Mouse (Mus musculus) small intestine, adult 2 months (tissue): ENCODE results near the gene Fam160a1. TPM values are rescaled to one million over a fixed set of nuclear protein-coding genes. Genes with fewer than 3 reads are reported as not detected.

Experiments used
- H3K27ac ChIP-seq: fragments of 200-500 bp; 2 replicates; pipeline ENCODE4 v1.5.1; 2012; ENCODE audit warnings: low read depth, low read length, control low read depth, inconsistent platforms; ENCODE audit not compliant: insufficient read depth
- H3K27me3 ChIP-seq: fragments of 200-500 bp; 2 replicates; pipeline ENCODE4 v1.6.1; 2012; ENCODE audit warnings: mild to moderate bottlenecking, moderate library complexity, low read length, inconsistent platforms; ENCODE audit not compliant: control insufficient read depth, insufficient read depth
- H3K36me3 ChIP-seq: fragments of 200-500 bp; 2 replicates; pipeline ENCODE4 v1.6.1; 2012; ENCODE audit warnings: mild to moderate bottlenecking, low read length, control low read depth, inconsistent platforms; ENCODE audit not compliant: control insufficient read depth, insufficient read depth
- H3K4me1 ChIP-seq: fragments of 200-500 bp; 2 replicates; pipeline ENCODE4 v1.6.1; 2012; ENCODE audit warnings: low read length, inconsistent platforms, mixed read lengths; ENCODE audit not compliant: control insufficient read depth, insufficient read depth, insufficient read length
- H3K4me3 ChIP-seq: fragments of 200-500 bp; 2 replicates; pipeline ENCODE4 v1.5.1; 2012; ENCODE audit warnings: low read depth, mild to moderate bottlenecking, control low read depth, inconsistent platforms, low read length, moderate library complexity
- CTCF ChIP-seq: fragments of 200-500 bp; IDR thresholded peaks from 2 replicates; pipeline ENCODE4 v1.5.1; 2012; ENCODE audit warnings: low read depth, mild to moderate bottlenecking, control low read depth, inconsistent platforms, low read length, moderate library complexity, mixed read lengths; ENCODE audit not compliant: insufficient replicate concordance, insufficient read length; ENCODE audit errors: extremely low read depth
- POLR2A ChIP-seq: fragments of 200-500 bp; IDR thresholded peaks from 2 replicates; pipeline ENCODE4 v1.6.1; 2012; ENCODE audit warnings: low read depth, mild to moderate bottlenecking, control low read depth, inconsistent platforms, low read length, moderate library complexity
- WGBS: fragments of 180-500 bp; shearing (Covaris S2); methylation state at CpG from one replicate; pipeline ENCODE4 v1.1.7; 2018; 5-methylcytosine and 5-hydroxymethylcytosine counted together
- polyA plus RNA-seq: library from polyadenylated mRNA; depleted of rRNA; stranded (reverse); fragments of >200 nt; gene quantifications from 2 replicates; pipeline ENCODE4 v1.2.3, GENCODE M21; 2012

Gene Fam160a1
- polyA plus RNA-seq, 1 experiment: 12.6 TPM

- TF ChIP-seq CTCF (no peak), POLR2A (no peak)
- 75% methylated on average over 5 of the region's 5 CpGs for WGBS
- H3K36me3 ChIP-seq: no peaks in the 10 kb centered on the region
- H3K4me1 ChIP-seq: no peaks in the 10 kb centered on the region
- H3K27ac ChIP-seq: no peak overlapping the region
- no peak overlapping the region for H3K4me3 ChIP-seq
- H3K27me3 ChIP-seq: no peaks in the 10 kb centered on the region
Measured at GRCm38 (mm10) chr3:85855947-85856346, 38.9 kb upstream of the Fam160a1 start.

GRCm38 (mm10) chr3:85855043-85855442, 38.0 kb upstream of the Fam160a1 start:
- Histone ChIP-seq H3K27me3 (no peaks in the 10 kb centered on the region), H3K4me1 (no peaks in the 10 kb centered on the region), H3K36me3 (no peaks in the 10 kb centered on the region), H3K27ac (no peak overlapping the region), H3K4me3 (no peak overlapping the region)
- no peak for TF ChIP-seq POLR2A
- TF ChIP-seq CTCF: no peak
- 94% methylated on average over 3 of the region's 3 CpGs for WGBS

GRCm38 (mm10) chr3:85854143-85854542, 37.1 kb upstream of the Fam160a1 start:
- Histone ChIP-seq H3K27ac (no peak overlapping the region), H3K4me3 (no peak overlapping the region), H3K4me1 (no peaks in the 10 kb centered on the region), H3K36me3 (no peaks in the 10 kb centered on the region), H3K27me3 (no peaks in the 10 kb centered on the region)
- 89% methylated on average over 6 of the region's 6 CpGs for WGBS
- TF ChIP-seq POLR2A (no peak), CTCF (no peak)

- Histone ChIP-seq H3K27me3 (no peaks in the 10 kb centered on the region), H3K27ac (no peak overlapping the region), H3K4me1 (no peaks in the 10 kb centered on the region), H3K4me3 (no peak overlapping the region), H3K36me3 (no peaks in the 10 kb centered on the region)
- TF ChIP-seq CTCF (no peak), POLR2A (no peak)
- 87% methylated on average over 4 of the region's 4 CpGs for WGBS
Measured at GRCm38 (mm10) chr3:85853715-85854114, 36.6 kb upstream of the Fam160a1 start.

- Histone ChIP-seq H3K27me3 (no peaks in the 10 kb centered on the region), H3K4me3 (no peak overlapping the region), H3K4me1 (no peaks in the 10 kb centered on the region), H3K27ac (no peak overlapping the region), H3K36me3 (no peaks in the 10 kb centered on the region)
- whole genome bisulfite sequencing: 94% methylated on average over 1 of the region's 1 CpGs
- TF ChIP-seq POLR2A (no peak), CTCF (no peak)
Measured at GRCm38 (mm10) chr3:85850079-85850478, 33.0 kb upstream of the Fam160a1 start.

GRCm38 (mm10) chr3:85846316-85846715, 29.2 kb upstream of the Fam160a1 start:
- Histone ChIP-seq H3K4me1 (no peaks in the 10 kb centered on the region), H3K36me3 (no peaks in the 10 kb centered on the region), H3K27me3 (no peaks in the 10 kb centered on the region), H3K27ac (no peak overlapping the region), H3K4me3 (no peak overlapping the region)
- WGBS: 88% methylated on average over 1 of the region's 1 CpGs
- TF ChIP-seq CTCF (no peak), POLR2A (no peak)

GRCm38 (mm10) chr3:85845341-85845740, 28.2 kb upstream of the Fam160a1 start:
- no peak overlapping the region for H3K4me3 ChIP-seq
- H3K4me1 ChIP-seq: no peaks in the 10 kb centered on the region
- no peaks in the 10 kb centered on the region for H3K36me3 ChIP-seq
- WGBS: 79% methylated on average over 6 of the region's 6 CpGs
- TF ChIP-seq POLR2A (no peak), CTCF (no peak)
- H3K27ac ChIP-seq: no peak overlapping the region
- H3K27me3 ChIP-seq: no peaks in the 10 kb centered on the region

GRCm38 (mm10) chr3:85842881-85843218, 25.8 kb upstream of the Fam160a1 start:
- Histone ChIP-seq H3K4me3 (no peak overlapping the region), H3K4me1 (no peaks in the 10 kb centered on the region), H3K27me3 (no peaks in the 10 kb centered on the region), H3K36me3 (no peaks in the 10 kb centered on the region), H3K27ac (no peak overlapping the region)
- TF ChIP-seq POLR2A (no peak), CTCF (no peak)
